Mouse (Mus musculus): ENCODE results near the gene Kcp. TPM values are rescaled to one million over a fixed set of nuclear protein-coding genes. Genes with fewer than 3 reads are reported as not detected.

Kcp gene
- polyA plus RNA-seq, 1 experiment from 2014 or later: 10.0 TPM

DNA sequence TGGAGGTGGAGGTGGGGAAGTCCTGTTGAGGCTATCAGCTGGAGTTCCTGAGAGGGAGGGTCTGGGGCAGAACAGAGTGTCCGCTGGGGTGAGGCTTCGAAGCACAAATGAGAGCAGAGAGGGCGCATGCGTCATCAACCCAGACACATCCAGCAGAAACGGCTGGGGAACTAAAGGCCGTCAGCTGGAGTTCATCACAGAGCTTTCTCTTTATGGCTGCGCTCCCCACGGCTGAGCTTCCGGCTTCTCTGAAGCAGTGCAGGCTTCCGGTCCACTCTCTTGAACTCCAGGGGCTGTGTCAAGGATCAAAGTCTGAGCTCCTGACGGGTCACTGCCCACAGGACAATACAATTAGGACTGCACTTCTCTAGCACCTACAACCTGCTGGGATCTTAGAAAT is 5.5 kb upstream of the Kcp start:
- H3K27ac ChIP-seq (replicated peaks; ENCODE audit: low read depth, low read length): peak overlapping the region; percentile 17; the same call in 1 of the 2 replicates
- H3K9me3 ChIP-seq (replicated peaks; ENCODE audit: control insufficient read depth, low read length): no peaks in the 10 kb centered on the region
- peak overlapping the region; percentile 33; the same call in 1 of the 2 replicates for H3K9ac ChIP-seq (replicated peaks; ENCODE audit: low read length)
- H3K4me1 ChIP-seq (ENCODE audit: control insufficient read depth, insufficient read depth, low read length): no peaks in the 10 kb centered on the region; the same call in 1 of the 2 replicates
- no peaks in the 10 kb centered on the region for H3K27me3 ChIP-seq (ENCODE audit: control insufficient read depth, insufficient read depth, low read length)
- no peaks in the 10 kb centered on the region for H3K36me3 ChIP-seq (replicated peaks; ENCODE audit: control insufficient read depth, insufficient read depth, low read depth, low read length)
- ATAC-seq (replicated peaks; ENCODE audit: insufficient number of reproducible peaks, low FRiP score, low TSS enrichment, low read depth) (peak; percentile 41), DNase-seq (ENCODE audit: low spot score) (peak; percentile 91)
- 0% methylated on average over 11 of the region's 11 CpGs for WGBS
- peak overlapping the region; percentile 14 for H3K4me2 ChIP-seq (ENCODE audit: low read depth, low read length)
- 0 out of 2 replicates have a peak overlapping the region, but pooled peaks have one; percentile 6 for H3K4me3 ChIP-seq (ENCODE audit: low read depth, low read length)

DNA sequence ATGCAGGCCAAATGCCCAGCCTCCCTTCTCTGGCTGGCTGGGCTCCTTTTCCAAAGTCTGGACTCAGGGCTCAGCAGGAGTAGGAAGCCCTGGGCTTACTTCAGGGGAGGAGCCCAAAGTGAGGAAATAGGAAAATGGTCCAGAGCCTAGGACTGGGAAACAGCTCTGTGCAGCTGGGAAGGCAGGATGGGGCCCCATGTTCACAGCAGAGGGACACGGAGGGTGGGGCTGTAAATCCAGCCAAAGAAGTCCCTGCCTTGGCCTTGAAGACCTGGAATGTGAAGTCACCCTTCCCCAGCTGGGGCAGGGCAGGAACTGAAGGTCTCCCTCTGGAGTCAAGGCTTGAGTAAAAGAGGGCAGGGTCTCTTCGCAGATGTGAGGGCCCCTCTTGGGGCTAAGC is 1.3 kb upstream of the Kcp start:
- ATAC-seq (replicated peaks; ENCODE audit: insufficient number of reproducible peaks, low FRiP score, low TSS enrichment, low read depth) (no peak), DNase-seq (ENCODE audit: low spot score) (peak; percentile 17)
- 14% methylated on average over 2 of the region's 2 CpGs for WGBS
- Histone ChIP-seq H3K9ac (replicated peaks; ENCODE audit: low read length) (0 out of 2 replicates have a peak overlapping the region, but pooled peaks have one; percentile 22), H3K4me1 (ENCODE audit: control insufficient read depth, insufficient read depth, low read length) (no peaks in the 10 kb centered on the region; the same call in 1 of the 2 replicates), H3K36me3 (replicated peaks; ENCODE audit: control insufficient read depth, insufficient read depth, low read depth, low read length) (no peaks in the 10 kb centered on the region), H3K9me3 (replicated peaks; ENCODE audit: control insufficient read depth, low read length) (no peaks in the 10 kb centered on the region), H3K4me2 (ENCODE audit: low read depth, low read length) (no peak overlapping the region), H3K27ac (replicated peaks; ENCODE audit: low read depth, low read length) (no peak overlapping the region), H3K4me3 (ENCODE audit: low read depth, low read length) (no peak overlapping the region), H3K27me3 (ENCODE audit: control insufficient read depth, insufficient read depth, low read length) (no peaks in the 10 kb centered on the region; the same call in 1 of the 2 replicates)

DNA sequence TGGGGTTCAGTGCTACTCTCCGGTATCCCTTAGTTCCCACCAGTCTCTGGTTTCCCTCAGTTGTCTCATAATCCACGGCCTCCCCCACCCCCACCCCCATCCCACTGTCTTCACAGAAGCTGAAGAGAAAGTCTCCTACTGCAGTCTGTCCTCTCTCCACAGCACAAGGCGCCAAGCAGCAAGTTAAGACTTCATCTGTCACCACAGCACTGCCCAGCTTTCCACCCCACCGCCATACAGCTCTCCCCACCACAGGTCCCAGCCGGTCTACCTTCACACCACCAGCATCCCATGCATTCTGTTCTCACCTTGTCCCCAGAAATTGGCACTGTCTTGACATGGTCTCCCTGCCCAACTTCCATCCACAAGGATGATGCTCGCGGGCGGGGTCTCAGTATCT is 918 bp downstream of the Kcp start:
- no peaks in the 10 kb centered on the region for H3K9me3 ChIP-seq (replicated peaks; ENCODE audit: control insufficient read depth, low read length)
- H3K27me3 ChIP-seq (ENCODE audit: control insufficient read depth, insufficient read depth, low read length): no peaks in the 10 kb centered on the region; the same call in 1 of the 2 replicates
- no peaks in the 10 kb centered on the region; the same call in 1 of the 2 replicates for H3K4me1 ChIP-seq (ENCODE audit: control insufficient read depth, insufficient read depth, low read length)
- peak overlapping the region; percentile 77; the same call in 1 of the 2 replicates for H3K9ac ChIP-seq (replicated peaks; ENCODE audit: low read length)
- no peak for DNase-seq (ENCODE audit: low spot score)
- no peaks in the 10 kb centered on the region for H3K36me3 ChIP-seq (replicated peaks; ENCODE audit: control insufficient read depth, insufficient read depth, low read depth, low read length)
- WGBS: 19% methylated on average over 8 of the region's 8 CpGs
- peak overlapping the region; percentile 55 for H3K4me3 ChIP-seq (ENCODE audit: low read depth, low read length)
- peak overlapping the region; percentile 67 for H3K4me2 ChIP-seq (ENCODE audit: low read depth, low read length)
- no peak overlapping the region for H3K27ac ChIP-seq (replicated peaks; ENCODE audit: low read depth, low read length)
- ATAC-seq (replicated peaks; ENCODE audit: insufficient number of reproducible peaks, low FRiP score, low TSS enrichment, low read depth): peak; percentile 5; the same call in 1 of the 2 replicates

DNA sequence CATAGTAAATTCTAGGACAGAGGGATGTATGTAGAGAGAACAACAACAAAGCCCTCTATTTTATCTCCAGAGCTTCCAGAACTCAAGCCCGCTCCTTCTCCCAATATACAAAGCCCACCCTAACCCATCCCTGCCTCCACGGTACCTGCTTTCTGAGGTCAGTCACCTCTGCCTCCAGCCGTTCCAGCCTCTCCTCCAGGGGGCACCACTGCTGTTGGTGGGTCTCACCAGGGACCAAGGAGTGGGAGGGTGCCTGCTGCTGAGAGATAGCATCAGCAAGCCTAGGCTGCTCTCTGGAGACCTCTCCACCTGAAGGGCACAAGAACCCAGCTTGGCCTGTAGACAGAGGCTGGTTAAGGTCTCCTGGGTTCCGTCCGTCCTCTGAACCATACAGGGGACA is 2.3 kb downstream of the Kcp start:
- Histone ChIP-seq H3K27me3 (ENCODE audit: control insufficient read depth, insufficient read depth, low read length) (no peaks in the 10 kb centered on the region; the same call in 1 of the 2 replicates), H3K9ac (replicated peaks; ENCODE audit: low read length) (no peak overlapping the region), H3K4me2 (ENCODE audit: low read depth, low read length) (no peak overlapping the region), H3K9me3 (replicated peaks; ENCODE audit: control insufficient read depth, low read length) (no peaks in the 10 kb centered on the region), H3K27ac (replicated peaks; ENCODE audit: low read depth, low read length) (no peak overlapping the region), H3K4me3 (ENCODE audit: low read depth, low read length) (no peak overlapping the region), H3K4me1 (ENCODE audit: control insufficient read depth, insufficient read depth, low read length) (no peaks in the 10 kb centered on the region), H3K36me3 (replicated peaks; ENCODE audit: control insufficient read depth, insufficient read depth, low read depth, low read length) (no peaks in the 10 kb centered on the region)
- no peak for DNase-seq (ENCODE audit: low spot score)
- ATAC-seq (replicated peaks; ENCODE audit: insufficient number of reproducible peaks, low FRiP score, low TSS enrichment, low read depth): no peak
- WGBS: 80% methylated on average over 5 of the region's 5 CpGs

DNA sequence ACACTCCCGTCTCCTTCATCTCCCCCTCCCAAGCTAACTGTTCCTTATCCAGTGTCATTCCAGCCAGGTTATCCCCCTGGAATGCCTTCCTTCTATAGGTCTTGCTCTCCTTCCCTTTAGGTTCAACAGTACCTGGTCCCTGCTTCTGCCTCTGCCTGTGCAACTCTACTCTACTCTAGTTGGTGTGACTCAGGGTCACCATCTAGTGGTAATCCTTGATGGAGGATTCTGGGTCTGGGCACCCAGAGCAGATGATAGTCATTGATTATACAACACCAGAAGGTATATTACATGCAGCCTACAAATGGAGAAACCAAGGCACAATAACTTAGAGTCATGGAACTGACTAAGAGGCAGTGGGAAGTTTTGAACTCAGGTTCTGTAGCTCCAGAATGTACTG is 6.2 kb downstream of the Kcp start:
- Histone ChIP-seq H3K4me3 (ENCODE audit: low read depth, low read length) (no peak overlapping the region), H3K4me1 (ENCODE audit: control insufficient read depth, insufficient read depth, low read length) (no peaks in the 10 kb centered on the region), H3K9me3 (replicated peaks; ENCODE audit: control insufficient read depth, low read length) (no peaks in the 10 kb centered on the region), H3K9ac (replicated peaks; ENCODE audit: low read length) (no peak overlapping the region), H3K4me2 (ENCODE audit: low read depth, low read length) (no peak overlapping the region), H3K27me3 (ENCODE audit: control insufficient read depth, insufficient read depth, low read length) (peaks cover 11% of the 10 kb centered on the region), H3K27ac (replicated peaks; ENCODE audit: low read depth, low read length) (no peak overlapping the region), H3K36me3 (replicated peaks; ENCODE audit: control insufficient read depth, insufficient read depth, low read depth, low read length) (no peaks in the 10 kb centered on the region; the same call in 1 of the 2 replicates)
- DNase-seq (ENCODE audit: low spot score) (no peak), ATAC-seq (replicated peaks; ENCODE audit: insufficient number of reproducible peaks, low FRiP score, low TSS enrichment, low read depth) (no peak)
- WGBS: 83% methylated on average over 1 of the region's 1 CpGs

DNA sequence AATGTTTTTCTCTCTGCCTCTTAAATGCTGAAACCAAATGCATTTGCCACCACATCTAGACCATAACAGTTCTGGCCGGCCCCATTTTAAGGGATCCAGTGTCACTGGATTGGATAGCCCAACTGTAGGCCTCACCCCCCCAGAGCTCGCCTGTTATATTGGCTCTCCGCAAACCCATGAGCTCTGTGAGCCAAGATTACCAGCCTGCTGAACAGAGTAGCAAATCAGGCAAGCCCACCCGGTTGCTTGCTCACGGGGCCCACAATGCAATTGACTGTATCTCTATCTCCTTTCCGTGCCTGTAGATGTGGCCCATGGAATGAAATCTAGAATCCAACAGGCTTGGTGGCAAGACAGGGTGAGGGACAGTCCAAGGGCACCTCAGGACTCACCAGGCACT is 6.9 kb downstream of the Kcp start:
- ATAC-seq (replicated peaks; ENCODE audit: insufficient number of reproducible peaks, low FRiP score, low TSS enrichment, low read depth): no peak
- no peak overlapping the region for H3K4me2 ChIP-seq (ENCODE audit: low read depth, low read length)

DNA sequence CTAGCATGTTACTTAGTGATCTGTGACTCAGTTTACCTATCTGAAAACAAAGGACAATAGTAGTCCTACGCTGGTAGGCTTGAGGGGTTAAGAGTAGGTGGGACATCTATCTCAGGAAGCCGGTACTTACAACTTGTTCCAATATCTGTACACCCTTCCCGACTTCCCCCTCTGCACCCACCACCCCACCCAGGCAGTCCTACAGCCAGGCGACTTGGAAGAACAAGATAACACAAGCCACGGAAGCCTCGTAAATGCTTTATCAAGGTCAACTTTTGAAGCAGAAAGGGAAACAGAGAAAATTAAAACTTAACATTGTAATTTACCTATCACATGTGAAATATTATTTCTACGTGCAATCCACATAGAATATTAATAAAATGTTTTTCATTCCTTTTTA is 7.6 kb downstream of the Kcp start:
- 91% methylated on average over 7 of the region's 7 CpGs for WGBS
- no peaks in the 10 kb centered on the region for H3K9me3 ChIP-seq (replicated peaks; ENCODE audit: control insufficient read depth, low read length)
- peaks cover 19% of the 10 kb centered on the region for H3K27me3 ChIP-seq (ENCODE audit: control insufficient read depth, insufficient read depth, low read length)
- DNase-seq (ENCODE audit: low spot score) (no peak), ATAC-seq (replicated peaks; ENCODE audit: insufficient number of reproducible peaks, low FRiP score, low TSS enrichment, low read depth) (no peak)
- no peak overlapping the region for H3K4me3 ChIP-seq (ENCODE audit: low read depth, low read length)
- H3K36me3 ChIP-seq (replicated peaks; ENCODE audit: control insufficient read depth, insufficient read depth, low read depth, low read length): no peaks in the 10 kb centered on the region; the same call in 1 of the 2 replicates
- no peak overlapping the region for H3K9ac ChIP-seq (replicated peaks; ENCODE audit: low read length)
- no peaks in the 10 kb centered on the region for H3K4me1 ChIP-seq (ENCODE audit: control insufficient read depth, insufficient read depth, low read length)
- H3K27ac ChIP-seq (replicated peaks; ENCODE audit: low read depth, low read length): no peak overlapping the region
- H3K4me2 ChIP-seq (ENCODE audit: low read depth, low read length): no peak overlapping the region

More for the DNA sequence above, 6.9 kb downstream of the Kcp start:
- H3K9ac ChIP-seq (replicated peaks; ENCODE audit: low read length): no peak overlapping the region
- no peaks in the 10 kb centered on the region; the same call in 1 of the 2 replicates for H3K36me3 ChIP-seq (replicated peaks; ENCODE audit: control insufficient read depth, insufficient read depth, low read depth, low read length)
- no peaks in the 10 kb centered on the region for H3K4me1 ChIP-seq (ENCODE audit: control insufficient read depth, insufficient read depth, low read length)
- peaks cover 19% of the 10 kb centered on the region for H3K27me3 ChIP-seq (ENCODE audit: control insufficient read depth, insufficient read depth, low read length)
- no peaks in the 10 kb centered on the region for H3K9me3 ChIP-seq (replicated peaks; ENCODE audit: control insufficient read depth, low read length)
- no peak for DNase-seq (ENCODE audit: low spot score)
- no peak overlapping the region for H3K4me3 ChIP-seq (ENCODE audit: low read depth, low read length)
- 89% methylated on average over 6 of the region's 6 CpGs for WGBS
- no peak overlapping the region for H3K27ac ChIP-seq (replicated peaks; ENCODE audit: low read depth, low read length)

DNA sequence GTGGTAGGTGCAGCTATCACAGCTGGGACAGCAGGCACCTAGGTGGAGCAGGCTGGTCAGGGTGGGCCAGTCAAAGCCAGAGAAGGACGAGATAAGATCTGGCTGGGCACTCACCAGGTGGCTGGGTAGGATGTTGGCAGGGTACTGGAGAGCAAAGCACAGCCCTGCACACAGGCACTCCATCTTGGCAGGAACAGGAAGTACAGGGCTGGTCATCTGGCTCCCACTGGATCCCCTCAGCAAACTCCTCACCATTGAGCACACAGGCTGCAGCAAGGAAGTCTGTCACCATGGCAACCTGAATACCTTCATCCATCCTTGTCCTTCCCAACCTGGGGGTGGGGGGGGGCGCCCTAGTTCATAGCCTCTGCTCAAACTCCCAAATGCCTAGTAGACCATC is 10.0 kb downstream of the Kcp start:
- peaks cover 19% of the 10 kb centered on the region for H3K27me3 ChIP-seq (ENCODE audit: control insufficient read depth, insufficient read depth, low read length)
- no peaks in the 10 kb centered on the region for H3K9me3 ChIP-seq (replicated peaks; ENCODE audit: control insufficient read depth, low read length)

More for the DNA sequence above, 10.0 kb downstream of the Kcp start:
- ATAC-seq (replicated peaks; ENCODE audit: insufficient number of reproducible peaks, low FRiP score, low TSS enrichment, low read depth): no peak
- Histone ChIP-seq H3K36me3 (replicated peaks; ENCODE audit: control insufficient read depth, insufficient read depth, low read depth, low read length) (no peaks in the 10 kb centered on the region; the same call in 1 of the 2 replicates), H3K27ac (replicated peaks; ENCODE audit: low read depth, low read length) (no peak overlapping the region), H3K4me3 (ENCODE audit: low read depth, low read length) (no peak overlapping the region), H3K4me1 (ENCODE audit: control insufficient read depth, insufficient read depth, low read length) (no peaks in the 10 kb centered on the region), H3K4me2 (ENCODE audit: low read depth, low read length) (no peak overlapping the region), H3K9ac (replicated peaks; ENCODE audit: low read length) (no peak overlapping the region)
- 40% methylated on average over 2 of the region's 2 CpGs for WGBS
- DNase-seq (ENCODE audit: low spot score): no peak
